Mouse (Mus musculus): Measurements from ENCODE around the gene Omt2a.
A peak's percentile ranks its signal among the peaks of the same experiment; 100 is the strongest.
"Not testable (repeated sequence)": the region's sequence is repeated elsewhere in the genome, so short reads cannot be mapped to it uniquely, and the experiment has no call there.

Omt2a gene

DNA sequence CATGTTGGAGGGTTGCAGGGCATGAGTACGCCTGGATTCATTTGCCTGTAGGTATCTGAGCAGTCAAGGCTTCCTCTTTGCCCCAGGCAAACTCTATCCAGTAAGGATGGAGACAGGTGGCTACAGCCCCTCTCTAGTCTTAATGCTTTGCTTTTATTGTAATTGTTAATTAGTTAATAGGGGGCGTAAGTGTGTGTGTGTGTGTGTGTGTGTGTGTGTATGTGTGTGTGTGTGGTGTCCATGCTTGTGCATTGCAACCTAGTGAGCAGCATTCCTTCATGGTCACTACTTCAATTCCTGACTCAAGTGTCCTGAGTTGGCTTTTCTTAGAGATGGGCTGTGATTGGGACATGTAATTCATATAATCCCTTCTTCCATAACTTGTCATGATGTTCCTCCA is at the start of gene Omt2a:
Gene Omt2a, minus strand, starts transcription at position 101 of the 400 bp plus-strand sequence.
- no peak for DNase-seq

- no peak for DNase-seq
Observed at GRCm38 (mm10) chr9:78363374-78363773, 48.8 kb upstream of the Omt2a start.

DNA sequence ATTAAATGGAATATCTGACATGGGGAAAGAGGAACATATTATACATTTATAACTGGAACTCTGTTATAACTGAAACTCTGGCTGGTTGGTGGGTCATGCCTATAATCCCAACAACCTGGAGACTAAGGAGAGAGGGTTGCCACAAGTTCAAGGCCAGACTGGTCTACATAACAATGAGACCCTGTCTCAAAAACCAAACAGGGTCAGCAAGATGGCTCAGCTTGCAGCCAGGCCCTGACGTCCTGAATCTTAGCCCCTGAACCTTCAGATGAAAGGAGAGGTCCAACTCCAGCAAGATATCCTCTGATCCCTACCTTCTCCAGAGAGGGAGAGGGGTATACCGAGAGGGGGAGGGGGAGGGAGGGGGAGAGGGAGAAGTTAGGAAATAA is 45.9 kb upstream of the Omt2a start:
- no peak for DNase-seq

- no peak for DNase-seq
Observed at GRCm38 (mm10) chr9:78359750-78360483, 45.3 kb upstream of the Omt2a start.

DNA sequence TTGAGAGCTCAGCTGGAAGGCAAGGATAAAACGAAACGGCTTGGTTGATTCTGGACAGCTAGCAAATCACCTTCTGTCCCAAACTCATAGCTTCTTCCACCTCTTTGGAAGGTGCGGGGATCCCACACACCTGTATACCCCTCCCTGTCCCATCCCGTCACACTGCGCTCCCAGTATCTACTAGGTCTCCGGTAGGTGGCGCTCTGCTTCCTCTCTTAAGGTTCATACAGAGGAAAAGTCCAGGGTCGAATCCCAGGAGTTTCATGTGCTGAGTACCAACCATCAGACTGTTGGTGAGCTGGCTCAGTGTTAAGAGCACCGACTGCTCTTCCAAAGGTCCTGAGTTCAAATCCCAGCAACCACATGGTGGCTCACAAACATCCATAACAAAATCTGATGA is 43.5 kb upstream of the Omt2a start:
- DNase-seq: peak; percentile 34 to 71

DNA sequence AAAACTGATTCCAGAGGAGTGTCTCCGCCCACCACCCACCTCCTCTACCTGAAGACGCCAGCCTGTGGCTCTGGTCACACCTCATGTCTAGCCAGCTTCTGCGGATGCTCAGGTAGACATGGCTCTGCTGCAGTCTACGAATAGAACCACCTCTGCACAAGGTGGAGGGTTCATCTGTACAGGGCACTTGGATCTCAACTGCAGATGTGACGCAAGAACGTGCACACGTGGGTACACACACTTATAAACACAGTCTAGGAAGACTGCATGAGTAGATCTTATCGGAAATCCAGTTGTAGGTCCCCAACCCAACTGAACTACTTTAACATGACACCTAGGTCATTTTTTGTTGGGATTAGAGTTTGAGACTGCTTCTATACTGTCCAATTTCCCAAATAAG is 41.0 kb upstream of the Omt2a start, which contains the start of gene Gsta2:
Gene Gsta2, minus strand, starts transcription at position 178 of the 400 bp plus-strand sequence.
- DNase-seq: no peak

DNA sequence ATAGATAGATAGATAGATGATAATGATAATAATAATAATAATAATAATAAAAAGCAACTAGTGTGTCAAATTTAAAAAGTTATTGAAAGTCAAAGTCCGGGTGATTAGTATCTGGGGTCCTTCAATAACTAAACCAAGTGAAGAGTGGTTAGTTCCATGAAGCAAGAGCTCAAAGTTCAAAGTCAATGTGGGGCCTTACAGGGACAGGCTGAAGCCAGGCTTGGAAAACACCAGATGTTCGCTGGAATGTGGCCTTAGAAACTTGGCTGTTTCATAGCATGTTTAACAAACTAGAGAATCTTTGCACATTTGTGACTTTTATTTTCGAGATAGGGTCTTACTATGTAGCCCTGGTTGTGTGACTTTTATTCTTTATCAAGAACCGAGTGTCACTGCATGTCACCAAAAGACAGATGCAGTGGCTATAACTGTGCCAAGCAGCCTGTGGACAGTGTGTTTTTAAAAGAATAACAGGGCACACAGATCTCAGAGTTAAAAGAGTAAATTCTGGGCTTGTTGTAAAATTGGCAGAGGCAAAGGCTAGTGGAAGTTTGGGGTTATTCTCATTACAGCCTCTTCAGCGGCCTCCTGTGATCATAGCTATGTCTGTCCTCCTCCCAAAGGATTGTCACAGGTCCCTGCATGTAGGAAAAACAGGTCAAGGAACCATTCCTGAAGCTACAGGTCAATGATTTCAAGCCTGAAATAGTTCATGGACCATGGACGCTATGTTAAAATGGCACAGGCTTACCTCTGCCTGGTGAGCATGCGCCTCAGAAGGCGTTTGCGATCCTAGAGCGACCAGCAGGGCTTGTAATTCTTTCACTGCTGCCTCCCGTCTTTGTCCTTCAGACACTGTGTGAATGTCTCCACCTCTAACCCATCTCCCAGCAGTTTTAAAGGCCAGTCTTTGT is 40.3 kb upstream of the Omt2a start:
- no peak for DNase-seq

DNA sequence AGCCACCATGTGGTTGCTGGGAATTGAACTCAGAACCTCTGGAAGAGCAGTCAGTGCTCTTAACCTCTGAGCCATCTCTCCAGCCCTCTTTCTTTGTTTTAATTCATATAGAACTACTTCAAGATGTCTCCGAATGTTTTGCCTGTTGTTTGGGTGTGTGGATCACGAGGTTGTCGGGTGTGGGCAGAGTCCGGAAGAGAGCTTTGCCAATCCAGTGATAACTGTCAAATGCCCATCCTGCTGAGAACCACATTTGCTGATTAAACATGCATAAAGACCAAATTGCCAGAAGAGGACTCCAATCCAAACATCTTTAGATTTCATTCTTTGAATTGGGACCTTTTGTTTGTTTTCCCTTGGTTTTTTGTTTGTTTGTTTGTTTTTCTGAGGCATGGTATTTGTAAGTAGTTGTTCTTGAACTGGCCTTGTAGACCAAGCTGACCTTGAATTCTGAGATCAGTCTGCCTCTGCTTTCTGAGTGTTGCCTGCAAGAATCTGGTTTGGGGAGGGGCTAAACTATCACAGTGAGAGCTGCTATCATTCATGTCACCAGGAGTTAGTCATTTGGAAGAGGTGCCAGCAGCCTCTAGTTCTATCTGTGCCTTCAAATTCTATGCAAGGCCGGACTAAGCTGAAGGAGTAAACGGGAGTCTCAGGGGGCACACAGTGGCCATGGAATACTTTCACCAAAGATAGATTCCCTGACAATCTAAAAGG is 37.1 kb upstream of the Omt2a start:
- no peak for DNase-seq

DNA sequence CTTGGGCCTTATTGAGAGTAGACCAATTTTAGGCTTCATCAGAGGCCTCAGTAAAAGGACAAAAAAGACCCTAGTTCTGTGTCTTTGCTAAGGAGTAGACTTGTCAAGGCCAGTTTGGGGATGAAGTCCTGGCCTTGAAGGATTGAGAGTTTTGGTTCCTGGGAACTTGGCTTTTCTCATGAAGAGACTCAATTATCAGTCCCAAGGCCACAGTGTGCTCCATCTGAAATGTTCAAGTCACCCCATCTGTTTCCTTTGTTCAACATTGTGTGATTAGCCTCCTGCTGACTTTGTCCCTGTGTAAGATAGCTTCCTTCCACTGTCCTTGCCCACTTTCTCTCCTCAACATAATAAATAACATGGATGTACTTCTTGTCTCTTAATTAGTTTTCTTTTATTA is 35.4 kb upstream of the Omt2a start:
- DNase-seq: not testable (repeated sequence)

DNA sequence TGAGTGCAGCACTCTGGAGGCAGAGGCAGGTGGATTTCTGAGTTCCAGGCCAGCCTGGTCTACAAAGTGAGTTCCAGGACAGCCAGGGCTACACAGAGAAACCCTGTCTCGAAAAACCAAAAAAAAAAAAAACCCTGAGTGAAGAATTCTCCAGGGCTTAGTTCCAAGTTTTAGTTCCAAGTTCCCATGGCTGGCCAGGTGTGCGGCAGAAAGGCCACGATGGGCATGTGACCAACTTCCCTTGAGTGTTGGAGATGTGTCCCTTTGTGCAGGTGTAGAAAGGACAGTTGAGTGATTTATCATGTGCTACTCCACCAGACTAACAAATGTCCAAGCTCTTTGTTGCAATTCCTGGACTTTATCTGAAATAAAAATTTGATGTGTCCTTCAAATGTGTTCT is 34.5 kb upstream of the Omt2a start:
- not testable (repeated sequence) for DNase-seq

- DNase-seq: not testable (repeated sequence)
Observed at GRCm38 (mm10) chr9:78348206-78349004, 33.8 kb upstream of the Omt2a start.

GRCm38 (mm10) chr9:78347004-78347403 is 32.4 kb upstream of the Omt2a start:
- no peak for DNase-seq

GRCm38 (mm10) chr9:78345235-78345634 is 30.6 kb upstream of the Omt2a start:
- DNase-seq: not testable (repeated sequence)

GRCm38 (mm10) chr9:78343055-78343454 is 28.5 kb upstream of the Omt2a start:
- DNase-seq: not testable (repeated sequence)

DNA sequence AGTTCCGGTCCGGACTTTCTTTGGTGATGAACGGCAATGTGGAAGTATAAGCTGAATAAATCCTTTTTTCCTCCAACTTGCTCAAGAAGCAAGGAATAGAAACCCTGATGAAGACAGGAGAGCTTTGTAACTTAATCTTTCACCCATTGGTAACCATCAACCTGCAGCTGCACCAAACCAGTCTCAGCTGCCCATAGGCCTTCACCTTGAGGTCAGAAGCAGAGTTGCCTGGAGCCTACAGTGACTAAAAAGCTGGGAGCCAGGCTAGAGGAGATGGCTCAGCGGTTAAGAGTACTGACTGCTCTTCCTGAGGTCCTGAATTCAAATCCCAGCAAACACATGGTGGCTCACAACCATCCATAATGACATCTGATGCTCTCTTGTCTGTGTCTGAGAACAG is 27.9 kb upstream of the Omt2a start:
- not testable (repeated sequence) for DNase-seq

GRCm38 (mm10) chr9:78340324-78340723 is 25.7 kb upstream of the Omt2a start:
- DNase-seq: peak; percentile 26 to 44

DNA sequence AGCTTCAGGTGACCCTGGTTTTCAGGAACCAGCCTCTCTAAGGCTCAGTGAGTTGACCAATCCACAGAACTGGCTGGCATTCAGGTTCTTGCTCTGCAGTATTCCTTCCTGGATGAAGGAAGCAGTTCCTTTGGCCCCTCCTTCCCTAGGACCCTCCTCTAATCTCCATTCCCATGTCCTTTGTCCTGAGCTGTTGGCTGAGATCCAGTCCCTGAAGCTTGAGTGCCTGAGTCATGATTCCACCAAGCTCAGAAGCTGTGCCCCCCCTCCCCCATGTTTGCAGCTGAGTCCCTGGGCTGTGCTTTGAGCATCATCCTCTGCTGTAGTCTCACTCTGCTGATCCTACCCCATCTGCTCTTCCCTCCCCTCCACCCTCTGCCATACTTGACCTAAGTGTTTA is 22.5 kb upstream of the Omt2a start:
- DNase-seq: not testable (repeated sequence)

DNA sequence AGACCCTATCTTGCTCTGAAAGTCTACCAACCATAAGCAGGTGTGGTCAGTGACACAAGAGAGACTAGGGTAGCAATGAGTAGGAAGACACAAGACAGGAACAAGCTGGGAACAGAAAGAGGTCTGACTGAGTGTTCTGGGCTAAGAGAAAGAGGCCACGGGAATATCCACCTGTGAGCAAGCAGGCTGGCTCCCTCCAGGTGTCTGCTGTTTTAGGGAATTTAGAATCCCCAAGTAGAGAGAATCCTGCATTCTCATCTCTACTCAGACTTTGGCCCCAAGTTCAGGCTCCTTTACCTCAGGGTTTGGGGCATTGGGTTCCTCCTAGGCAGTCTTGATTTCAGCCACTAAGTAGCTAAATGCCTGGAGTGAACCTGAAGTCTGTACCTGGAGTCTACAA is 12.7 kb upstream of the Omt2a start, which contains the start of gene Omt2b:
Gene Omt2b, plus strand, starts transcription at position 301 of the 400 bp plus-strand sequence.
- DNase-seq: not testable (repeated sequence)

DNA sequence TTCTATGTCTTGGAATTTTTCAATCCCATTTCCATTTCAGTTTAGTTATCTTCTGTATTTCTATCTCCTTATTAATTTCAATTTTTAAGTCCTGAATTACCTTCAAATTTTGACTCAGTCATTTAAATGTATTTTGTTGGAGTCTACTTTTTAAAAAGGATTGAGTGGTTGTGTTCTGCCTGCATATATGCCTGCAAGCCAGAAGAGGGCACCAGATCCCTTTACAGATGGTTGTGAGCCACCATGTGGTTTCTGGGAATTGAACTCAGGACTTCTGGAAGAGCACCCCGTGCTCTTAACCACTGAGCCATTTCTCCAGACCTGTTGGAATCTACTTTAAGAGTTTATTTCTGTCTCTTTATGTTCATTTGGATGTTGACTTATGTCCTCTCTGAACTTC is 4.9 kb upstream of the Omt2a start:
- no peak for DNase-seq

- not testable (repeated sequence) for DNase-seq
Observed at GRCm38 (mm10) chr9:78308122-78308521, 6.5 kb downstream of the Omt2a start.

DNA sequence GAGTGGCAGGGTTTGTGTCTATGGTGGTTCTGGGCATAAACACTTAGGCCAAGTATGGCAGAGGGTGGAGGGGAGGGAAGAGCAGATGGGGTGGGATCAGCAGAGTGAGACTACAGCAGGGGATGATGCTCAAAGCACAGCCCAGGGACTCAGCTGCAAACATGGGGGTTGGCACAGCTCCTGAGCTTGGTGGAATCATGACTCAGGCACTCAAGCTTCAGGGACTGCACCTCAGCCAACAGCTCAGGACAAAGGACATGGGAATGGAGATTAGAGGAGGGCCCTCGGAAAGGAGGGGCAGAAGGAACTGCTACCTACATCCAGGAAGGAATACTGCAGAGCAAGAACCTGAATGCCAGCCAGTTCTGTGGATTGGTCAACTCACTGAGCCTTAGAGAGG is 15.5 kb downstream of the Omt2a start:
- not testable (repeated sequence) for DNase-seq

DNA sequence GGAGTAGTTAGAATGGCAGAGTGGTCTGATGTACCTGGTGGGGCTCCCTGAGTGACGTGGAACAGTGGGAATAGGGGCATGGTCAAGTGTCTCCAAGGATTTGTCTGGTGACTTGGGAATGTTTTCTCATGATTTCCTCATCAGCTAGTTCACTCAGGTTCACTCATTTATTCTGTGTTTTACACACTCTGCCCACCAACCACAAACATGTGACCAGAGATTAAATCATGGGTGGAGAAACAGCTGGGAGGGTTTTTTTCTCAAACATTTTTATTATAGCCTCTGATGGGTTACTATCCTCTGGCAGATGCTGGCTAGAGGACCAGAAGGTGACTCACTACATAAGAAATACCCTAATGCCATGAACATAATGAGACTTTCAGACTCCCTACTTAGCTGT is 16.4 kb downstream of the Omt2a start:
- no peak for DNase-seq

All from lung, postnatal 4 days (tissue).